Mouse (Mus musculus) cerebellum, postnatal 25 days (tissue): ENCODE data around the gene Wdr70.

Experiments
- DNase-seq, 2 experiments: peaks; one replicate each; pipeline ENCODE4 v3.0.0; 2021; ENCODE audit warnings: mixed read lengths in 2 of 2

The Wdr70 gene

GRCm38 (mm10) chr15:7857418-7857817 is 241.6 kb downstream of the Wdr70 start:
- DNase-seq: no peak

GRCm38 (mm10) chr15:7842398-7842797 is 256.6 kb downstream of the Wdr70 start:
- no peak for DNase-seq

GRCm38 (mm10) chr15:7841664-7842063 is 257.3 kb downstream of the Wdr70 start:
- no peak for DNase-seq

GRCm38 (mm10) chr15:7838921-7839309 is 260.1 kb downstream of the Wdr70 start:
- no peak for DNase-seq

GRCm38 (mm10) chr15:7838060-7838920 is 260.7 kb downstream of the Wdr70 start:
- DNase-seq: no peak

- no peak for DNase-seq
Measured at GRCm38 (mm10) chr15:7835404-7835803, 263.6 kb downstream of the Wdr70 start.

- peak in 1 of 2 experiments; percentile 28 for DNase-seq
Measured at GRCm38 (mm10) chr15:7825530-7825929, 273.5 kb downstream of the Wdr70 start.

- DNase-seq: peak in 1 of 2 experiments; percentile 27
Measured at GRCm38 (mm10) chr15:7823886-7824285, 275.1 kb downstream of the Wdr70 start.
